Mouse (Mus musculus): ENCODE measurements around the gene Gm14085. TPM values are rescaled to one million over a fixed set of nuclear protein-coding genes. Genes with fewer than 3 reads are reported as not detected.
"Not testable (repeated sequence)": the region's sequence is repeated elsewhere in the genome, so short reads cannot be mapped to it uniquely, and the experiment has no call there.

Gene Gm14085
- total RNA-seq (2014; fragmentation: Nextera tagmentation) (not detected in 2 replicates), total RNA-seq (2017) (0.06 and 0.22 TPM in 2 replicates), polyA plus RNA-seq (2012) (0.02 TPM in 1 of 2 replicates, not detected in the other)

DNA sequence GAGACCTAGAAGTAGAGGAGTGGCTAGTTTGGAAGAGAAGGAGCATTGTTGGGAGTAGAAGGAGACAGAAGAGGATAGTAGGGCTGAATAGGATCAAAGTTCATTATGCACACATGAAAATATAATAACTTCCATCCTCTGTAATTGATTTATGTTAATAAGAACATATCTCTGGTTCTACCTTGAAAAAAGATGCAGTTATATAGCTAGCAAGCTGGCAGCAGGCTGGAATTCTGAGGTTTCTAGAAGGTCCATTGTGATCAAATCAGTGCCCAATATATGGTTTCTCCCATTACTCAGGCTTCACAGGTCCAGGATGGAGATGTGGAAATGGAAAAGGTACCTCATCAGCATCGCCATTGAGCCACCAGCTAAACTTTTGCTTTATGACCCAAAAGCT is at the start of gene Gm14085:
Gm14085 (plus strand) TSS at position 301 of the 400 bp plus-strand sequence.
- Histone ChIP-seq H3K4me1 (ENCODE audit: insufficient read depth, low read depth, low read length) (no peaks in the 10 kb centered on the region), H3K27me3 (ENCODE audit: insufficient read depth, low read length) (no peaks in the 10 kb centered on the region), H3K4me3 (ENCODE audit: low read depth, low read length) (no peak within 1 kb of the TSS), H3K36me3 (replicated peaks) (no peaks in the 10 kb centered on the region), H3K9me3 (replicated peaks) (no peaks in the 10 kb centered on the region)
- ATAC-seq (ENCODE audit: extremely low read depth, insufficient number of reproducible peaks, low FRiP score, poor library complexity, severe bottlenecking), result no peak
- TF ChIP-seq GATA1 (IDR thresholded peaks at IDR 0.05; ENCODE audit: borderline replicate concordance, low read length), result no peak
- no peak for TF ChIP-seq CTCF (IDR thresholded peaks at IDR 0.05; ENCODE audit: low read depth, low read length)
- TF ChIP-seq GATA2 (IDR thresholded peaks at IDR 0.05; ENCODE audit: borderline replicate concordance, low read depth, low read length), result no peak
- TF ChIP-seq TAL1 (conservative IDR thresholded peaks at IDR 0.05; ENCODE audit: low read depth, low read length), result no peak
- TF ChIP-seq POLR2AphosphoS5 (IDR thresholded peaks at IDR 0.05; ENCODE audit: insufficient replicate concordance, low read depth, low read length), result no peak
- DNase-seq (ENCODE audit: low spot score), result no peak

DNA sequence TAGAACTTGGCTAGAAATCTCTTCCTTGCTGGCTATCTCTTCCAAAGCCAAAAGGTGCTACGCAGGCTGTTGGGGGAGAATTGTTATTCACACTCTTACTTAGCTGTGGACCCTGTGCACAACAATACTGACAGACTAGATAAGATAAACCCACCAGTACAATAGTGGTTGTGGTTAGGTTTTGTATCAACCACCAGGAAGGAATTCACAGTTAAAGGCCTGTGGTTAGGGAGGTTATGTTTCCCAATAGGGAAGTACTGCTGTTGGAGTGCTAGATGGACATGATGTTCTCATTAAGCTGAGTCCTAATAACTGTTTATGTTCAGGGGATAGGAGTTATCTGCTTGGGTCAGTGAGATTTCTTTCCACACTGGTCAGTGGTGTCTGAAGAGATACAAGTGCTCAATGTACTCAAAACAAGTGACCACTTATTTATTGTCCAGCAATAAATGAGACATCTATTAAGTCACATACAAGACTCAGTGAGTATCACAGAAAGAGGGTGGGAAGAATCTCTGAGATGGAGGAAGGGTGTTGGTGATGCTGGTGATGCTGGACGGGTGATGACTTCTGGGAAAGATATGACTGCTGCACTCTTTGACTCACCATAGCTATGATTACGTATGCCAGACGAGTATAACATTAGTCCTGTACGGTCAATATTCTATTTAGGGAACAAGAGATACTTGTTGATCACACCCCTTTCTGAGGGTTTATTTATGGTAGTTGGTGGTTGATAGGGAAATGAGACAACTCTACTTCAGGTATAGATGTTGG is 45.8 kb upstream of the Gm14085 start:
- H3K9me3 ChIP-seq (replicated peaks); H3K4me1 ChIP-seq (ENCODE audit: insufficient read depth, low read depth, low read length); H3K4me3 ChIP-seq (ENCODE audit: low read depth, low read length); DNase-seq (ENCODE audit: low spot score); H3K36me3 ChIP-seq (replicated peaks); ATAC-seq (ENCODE audit: extremely low read depth, insufficient number of reproducible peaks, low FRiP score, poor library complexity, severe bottlenecking); H3K27me3 ChIP-seq (ENCODE audit: insufficient read depth, low read length): not testable (repeated sequence)

DNA sequence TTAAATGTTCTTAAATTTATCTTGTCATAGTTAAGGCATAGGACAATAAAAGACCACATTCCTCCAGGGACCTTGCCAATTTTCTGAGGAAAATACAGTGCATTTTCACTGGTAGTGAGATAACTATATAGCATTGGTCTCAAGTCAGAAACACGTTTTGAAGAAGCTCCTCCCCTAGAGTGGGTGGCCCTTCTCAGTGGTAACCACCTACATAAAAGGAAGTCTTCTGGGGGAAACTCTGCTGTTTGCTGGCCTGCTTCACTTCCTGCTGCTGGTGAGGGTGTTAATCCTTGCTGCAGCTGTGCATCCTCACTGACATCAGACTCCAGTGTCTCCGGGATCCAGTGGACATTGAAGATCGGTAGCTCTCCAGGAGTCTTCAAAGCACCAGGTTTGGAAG is 44.2 kb upstream of the Gm14085 start:
- H3K27me3 ChIP-seq (ENCODE audit: insufficient read depth, low read length); H3K9me3 ChIP-seq (replicated peaks); H3K36me3 ChIP-seq (replicated peaks); H3K4me1 ChIP-seq (ENCODE audit: insufficient read depth, low read depth, low read length); H3K4me3 ChIP-seq (ENCODE audit: low read depth, low read length); DNase-seq (ENCODE audit: low spot score); ATAC-seq (ENCODE audit: extremely low read depth, insufficient number of reproducible peaks, low FRiP score, poor library complexity, severe bottlenecking): not testable (repeated sequence)

DNA sequence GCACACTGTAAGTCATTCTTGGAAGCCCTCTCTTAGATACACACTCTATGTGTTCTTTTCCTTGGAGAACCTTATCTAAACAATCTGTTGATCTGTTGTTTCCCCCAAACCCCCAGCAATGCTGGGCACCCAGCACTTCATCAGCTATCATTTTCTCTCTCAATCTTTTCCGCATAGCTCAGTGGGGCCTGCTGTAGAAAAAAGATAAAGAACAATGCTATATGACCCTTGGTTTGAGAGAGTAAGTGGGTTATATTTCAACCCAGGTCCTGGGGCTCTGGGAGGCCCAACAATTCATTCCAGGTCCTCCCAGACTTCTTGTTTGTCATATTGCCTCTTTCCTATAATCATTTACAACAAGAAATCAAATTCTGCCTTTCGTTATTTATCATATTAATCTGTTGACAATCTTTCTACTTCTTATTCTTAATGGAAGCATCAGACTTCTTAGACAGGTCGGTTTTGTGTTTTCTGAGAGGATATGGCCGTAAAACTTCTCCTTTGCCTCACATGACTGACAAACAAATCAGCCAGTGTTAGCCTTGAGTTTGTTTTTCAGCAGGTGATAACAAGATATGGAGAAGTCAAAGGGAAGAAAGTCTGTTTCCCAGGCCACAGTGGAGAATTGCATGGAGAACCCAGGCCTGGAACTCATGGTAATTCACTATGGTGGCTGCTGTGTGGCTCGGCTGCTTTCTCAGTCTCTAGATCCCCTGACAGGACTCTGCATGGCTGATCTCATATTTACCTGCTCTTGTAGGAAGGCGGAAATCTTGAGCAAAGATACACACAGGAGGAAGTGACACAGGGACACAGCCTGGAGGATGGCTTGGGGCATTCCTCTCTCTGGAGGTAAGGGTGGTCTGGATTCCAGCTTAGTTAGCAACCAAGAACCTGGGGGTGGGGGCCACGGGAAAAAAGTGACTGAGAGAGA is 43.5 kb upstream of the Gm14085 start:
- Histone ChIP-seq H3K27me3 (ENCODE audit: insufficient read depth, low read length) (no peaks in the 10 kb centered on the region), H3K4me3 (ENCODE audit: low read depth, low read length) (no peak overlapping the region), H3K9me3 (replicated peaks) (no peaks in the 10 kb centered on the region), H3K36me3 (replicated peaks) (no peaks in the 10 kb centered on the region), H3K4me1 (ENCODE audit: insufficient read depth, low read depth, low read length) (no peaks in the 10 kb centered on the region)
- DNase-seq (ENCODE audit: low spot score), result no peak
- ATAC-seq (ENCODE audit: extremely low read depth, insufficient number of reproducible peaks, low FRiP score, poor library complexity, severe bottlenecking), result no peak
- TF ChIP-seq CTCF (IDR thresholded peaks at IDR 0.05; ENCODE audit: low read depth, low read length), result no peak
- TF ChIP-seq GATA2 (IDR thresholded peaks at IDR 0.05; ENCODE audit: borderline replicate concordance, low read depth, low read length), result no peak

DNA sequence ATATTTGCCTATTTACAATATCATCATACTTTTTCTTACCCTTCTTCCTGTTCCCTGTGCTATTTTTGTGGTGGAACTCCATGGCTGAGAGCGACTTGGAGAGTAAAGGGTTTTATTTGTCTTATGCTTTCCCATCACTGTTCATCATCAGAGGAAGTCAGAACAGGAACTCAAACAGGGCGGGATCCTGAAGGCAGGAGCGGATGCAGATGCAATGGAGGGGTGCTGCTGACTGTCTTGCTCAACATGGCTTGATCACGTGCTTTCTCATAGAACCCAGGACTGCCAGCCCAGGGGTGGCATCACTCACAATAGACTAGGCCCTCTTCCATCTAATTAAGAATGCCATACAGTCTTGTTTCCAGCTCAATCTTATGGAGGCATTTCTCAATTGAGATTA is 34.4 kb upstream of the Gm14085 start:
- DNase-seq (ENCODE audit: low spot score) (no peak), ATAC-seq (ENCODE audit: extremely low read depth, insufficient number of reproducible peaks, low FRiP score, poor library complexity, severe bottlenecking) (no peak)
- Histone ChIP-seq H3K9me3 (replicated peaks) (no peaks in the 10 kb centered on the region), H3K4me3 (ENCODE audit: low read depth, low read length) (no peak overlapping the region), H3K27me3 (ENCODE audit: insufficient read depth, low read length) (no peaks in the 10 kb centered on the region), H3K4me1 (ENCODE audit: insufficient read depth, low read depth, low read length) (no peaks in the 10 kb centered on the region), H3K36me3 (replicated peaks) (no peaks in the 10 kb centered on the region)
- no peak for TF ChIP-seq GATA1 (IDR thresholded peaks at IDR 0.05; ENCODE audit: borderline replicate concordance, low read length)
- TF ChIP-seq GATA2 (IDR thresholded peaks at IDR 0.05; ENCODE audit: borderline replicate concordance, low read depth, low read length), result no peak
- no peak for TF ChIP-seq CTCF (IDR thresholded peaks at IDR 0.05; ENCODE audit: low read depth, low read length)
- no peak for TF ChIP-seq TAL1 (conservative IDR thresholded peaks at IDR 0.05; ENCODE audit: low read depth, low read length)
- no peak for TF ChIP-seq POLR2AphosphoS5 (IDR thresholded peaks at IDR 0.05; ENCODE audit: insufficient replicate concordance, low read depth, low read length)

DNA sequence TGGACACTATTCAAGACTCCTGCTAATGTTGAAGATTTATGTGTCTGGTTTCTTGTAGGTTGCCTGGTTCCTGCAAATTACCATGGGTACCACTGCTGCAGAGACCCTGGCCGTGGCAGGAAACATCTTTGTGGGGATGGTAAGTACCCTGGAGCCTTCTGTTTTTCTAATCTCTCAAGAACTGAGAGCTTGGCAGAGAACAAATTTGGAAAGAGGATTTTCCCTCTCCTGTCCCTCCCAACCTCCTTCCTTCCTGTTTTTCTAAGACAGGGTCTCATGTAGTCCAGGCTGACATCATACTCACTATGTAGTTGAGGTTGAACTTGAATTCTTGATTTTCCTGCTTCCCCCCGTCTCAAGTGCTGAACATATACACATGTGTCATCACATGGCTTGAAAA is 32.3 kb upstream of the Gm14085 start:
- no peaks in the 10 kb centered on the region for H3K9me3 ChIP-seq (replicated peaks)

More for the DNA sequence above, 32.3 kb upstream of the Gm14085 start:
- Histone ChIP-seq H3K4me3 (ENCODE audit: low read depth, low read length) (no peak overlapping the region), H3K36me3 (replicated peaks) (no peaks in the 10 kb centered on the region), H3K4me1 (ENCODE audit: insufficient read depth, low read depth, low read length) (no peaks in the 10 kb centered on the region), H3K27me3 (ENCODE audit: insufficient read depth, low read length) (no peaks in the 10 kb centered on the region)
- ATAC-seq (ENCODE audit: extremely low read depth, insufficient number of reproducible peaks, low FRiP score, poor library complexity, severe bottlenecking) (no peak), DNase-seq (ENCODE audit: low spot score) (no peak)
- TF ChIP-seq GATA2 (IDR thresholded peaks at IDR 0.05; ENCODE audit: borderline replicate concordance, low read depth, low read length) (no peak), TAL1 (conservative IDR thresholded peaks at IDR 0.05; ENCODE audit: low read depth, low read length) (no peak), CTCF (IDR thresholded peaks at IDR 0.05; ENCODE audit: low read depth, low read length) (no peak), POLR2AphosphoS5 (IDR thresholded peaks at IDR 0.05; ENCODE audit: insufficient replicate concordance, low read depth, low read length) (no peak), GATA1 (IDR thresholded peaks at IDR 0.05; ENCODE audit: borderline replicate concordance, low read length) (no peak)

Data from G1E (cell line).